Mouse (Mus musculus) cerebellum, adult 2 months (tissue): ENCODE data around the gene Kcnh1. TPM values are rescaled to one million over a fixed set of nuclear protein-coding genes. Genes with fewer than 3 reads are reported as not detected.

Experiments used
- DNase-seq, 2 experiments: peaks; one replicate each; pipeline ENCODE4 v3.0.0; 2021
- H3K27ac ChIP-seq: fragments of 200-500 bp; 2 replicates; pipeline ENCODE4 v1.5.1; 2012; ENCODE audit warnings: low read length, control low read depth, inconsistent platforms; ENCODE audit not compliant: insufficient read depth
- H3K27me3 ChIP-seq: fragments of 200-500 bp; 2 replicates; pipeline ENCODE4 v1.6.1; 2012; ENCODE audit warnings: inconsistent platforms, mild to moderate bottlenecking, low read length, moderate library complexity; ENCODE audit not compliant: control insufficient read depth, insufficient read depth
- H3K4me1 ChIP-seq: fragments of 200-500 bp; 2 replicates; pipeline ENCODE4 v1.6.1; 2011; ENCODE audit warnings: low read length; ENCODE audit not compliant: control insufficient read depth, insufficient read depth
- H3K4me3 ChIP-seq: fragments of 200-500 bp; replicated peaks from 2 replicates; pipeline ENCODE3; 2011; ENCODE audit warnings: mild to moderate bottlenecking, low read depth, low read length, control low read depth; ENCODE audit not compliant: insufficient read depth
- CTCF ChIP-seq: fragments of 200-500 bp; IDR thresholded peaks from 2 replicates; pipeline ENCODE4 v1.5.1; 2011; ENCODE audit warnings: low read depth, mild to moderate bottlenecking, control low read depth, low read length, moderate library complexity, borderline replicate concordance; ENCODE audit not compliant: insufficient read depth
- POLR2A ChIP-seq: fragments of 200-500 bp; IDR thresholded peaks from 2 replicates; pipeline ENCODE4 v1.6.1; 2011; ENCODE audit warnings: low read length, control low read depth, borderline replicate concordance; ENCODE audit not compliant: insufficient read depth
- WGBS: fragments of 180-500 bp; shearing (Covaris S2); methylation state at CpG from one replicate; pipeline ENCODE4 v1.1.7; 2018; 5-methylcytosine and 5-hydroxymethylcytosine counted together
- polyA plus RNA-seq: library from polyadenylated mRNA; depleted of rRNA; stranded (reverse); fragments of >200 nt; gene quantifications from 2 replicates; pipeline ENCODE4 v1.2.3, GENCODE M21; 2012

Kcnh1 gene
- polyA plus RNA-seq, 1 experiment = 18.6 TPM

DNA sequence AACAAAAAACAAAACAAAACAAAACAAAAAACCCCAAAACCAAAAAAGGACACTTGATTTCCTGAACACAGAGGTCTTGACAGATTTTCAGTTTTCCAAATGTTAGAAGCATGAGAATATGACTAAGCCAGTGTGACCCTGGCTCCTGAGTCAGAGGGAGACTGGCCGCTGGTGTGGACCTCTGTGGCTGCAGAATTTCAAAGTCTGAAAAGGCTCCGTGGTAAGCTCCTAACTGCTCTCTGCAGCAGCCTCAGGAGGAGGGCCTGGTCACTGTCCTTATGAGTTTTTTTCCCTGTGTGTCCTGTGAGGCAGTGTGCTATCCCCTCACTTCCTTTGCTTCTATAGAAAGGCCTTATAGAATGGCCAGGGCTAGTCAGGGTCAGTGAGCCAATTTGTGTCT, 29.6 kb downstream of the Kcnh1 start:
- WGBS = 68% methylated on average over 2 of the region's 2 CpGs
- H3K4me1 ChIP-seq = peaks cover 6% of the 10 kb centered on the region
- TF ChIP-seq POLR2A (no peak), CTCF (no peak)
- no peaks in the 10 kb centered on the region for H3K27me3 ChIP-seq
- no peak overlapping the region for H3K27ac ChIP-seq
- no peak for DNase-seq
- H3K4me3 ChIP-seq = no peak overlapping the region

- no peak overlapping the region for H3K27ac ChIP-seq
- 38% methylated on average over 4 of the region's 4 CpGs for WGBS
- H3K4me1 ChIP-seq = peaks cover 3% of the 10 kb centered on the region; the same call in 1 of the 2 replicates
- TF ChIP-seq CTCF = no peak
- TF ChIP-seq POLR2A = no peak
- no peak overlapping the region for H3K4me3 ChIP-seq
- DNase-seq = no peak
- no peaks in the 10 kb centered on the region for H3K27me3 ChIP-seq
Measured at GRCm38 (mm10) chr1:192224161-192224560, 33.6 kb downstream of the Kcnh1 start.

DNA sequence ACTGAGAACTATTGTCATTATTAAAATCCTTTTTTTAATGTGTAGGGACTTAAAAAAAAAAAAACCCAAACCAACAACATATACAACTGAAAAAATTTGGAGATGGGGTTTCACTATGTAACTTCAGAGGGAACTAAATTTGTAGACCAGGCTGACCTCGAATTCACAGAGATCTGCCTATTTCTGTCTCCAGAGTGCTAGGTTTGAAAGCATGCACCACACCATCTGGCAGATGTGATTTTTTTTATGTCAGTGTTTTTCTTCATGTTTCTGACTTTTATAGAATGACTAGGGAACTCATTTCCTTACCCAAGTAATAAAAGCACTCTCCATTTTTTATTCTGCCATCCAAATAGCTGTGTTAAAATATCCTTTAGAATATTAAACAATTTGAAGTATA, 42.1 kb downstream of the Kcnh1 start:
- Histone ChIP-seq H3K4me1 (no peaks in the 10 kb centered on the region; the same call in 1 of the 2 replicates), H3K4me3 (no peak overlapping the region), H3K27me3 (no peaks in the 10 kb centered on the region), H3K27ac (no peak overlapping the region)
- TF ChIP-seq POLR2A = no peak
- no peak for TF ChIP-seq CTCF
- no peak for DNase-seq
- 42% methylated on average over 1 of the region's 1 CpGs for WGBS

- no peak for DNase-seq
- WGBS = 73% methylated on average over 3 of the region's 3 CpGs
- TF ChIP-seq POLR2A (no peak), CTCF (no peak)
- no peaks in the 10 kb centered on the region for H3K27me3 ChIP-seq
- H3K27ac ChIP-seq = no peak overlapping the region
- no peaks in the 10 kb centered on the region for H3K4me1 ChIP-seq
- no peak overlapping the region for H3K4me3 ChIP-seq
Measured at GRCm38 (mm10) chr1:192246836-192247235, 56.3 kb downstream of the Kcnh1 start.

- H3K4me3 ChIP-seq = no peak overlapping the region
- no peaks in the 10 kb centered on the region for H3K27me3 ChIP-seq
- 95% methylated on average over 5 of the region's 5 CpGs for WGBS
- no peak overlapping the region for H3K27ac ChIP-seq
- TF ChIP-seq CTCF = no peak
- TF ChIP-seq POLR2A = no peak
- H3K4me1 ChIP-seq = no peaks in the 10 kb centered on the region
- no peak for DNase-seq
Measured at GRCm38 (mm10) chr1:192259146-192259545, 68.6 kb downstream of the Kcnh1 start.

- no peak overlapping the region for H3K27ac ChIP-seq
- TF ChIP-seq POLR2A = no peak
- no peak for TF ChIP-seq CTCF
- no peaks in the 10 kb centered on the region for H3K4me1 ChIP-seq
- no peaks in the 10 kb centered on the region for H3K27me3 ChIP-seq
- DNase-seq = no peak
- 81% methylated on average over 7 of the region's 7 CpGs for WGBS
- H3K4me3 ChIP-seq = no peak overlapping the region
Measured at GRCm38 (mm10) chr1:192259616-192260015, 69.0 kb downstream of the Kcnh1 start.

DNA sequence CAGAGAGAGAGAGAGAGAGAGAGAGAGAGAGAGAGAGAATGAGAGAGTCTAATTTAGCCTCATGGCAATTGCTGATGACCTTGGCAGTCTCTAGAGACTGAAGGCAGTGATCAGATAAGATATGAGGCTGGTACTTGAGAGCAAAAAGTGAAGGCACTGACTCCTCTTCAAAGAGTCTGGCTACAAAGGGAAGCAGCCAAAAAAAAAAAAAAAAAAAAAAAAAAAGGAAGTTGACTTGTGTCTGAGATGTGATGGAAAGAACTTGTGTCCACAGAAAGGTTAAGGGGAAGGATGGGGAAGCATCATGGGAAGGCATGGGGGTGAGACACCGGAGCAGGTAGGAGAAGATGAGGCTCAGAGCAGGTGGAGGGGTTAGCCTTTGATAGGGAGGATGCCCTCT, 75.1 kb downstream of the Kcnh1 start:
- DNase-seq = no peak
- H3K27me3 ChIP-seq = no peaks in the 10 kb centered on the region
- 91% methylated on average over 1 of the region's 1 CpGs for WGBS
- H3K4me3 ChIP-seq = no peak overlapping the region
- peaks cover 9% of the 10 kb centered on the region; the same call in 1 of the 2 replicates for H3K4me1 ChIP-seq
- TF ChIP-seq POLR2A = no peak
- TF ChIP-seq CTCF = no peak
- H3K27ac ChIP-seq = no peak overlapping the region

DNA sequence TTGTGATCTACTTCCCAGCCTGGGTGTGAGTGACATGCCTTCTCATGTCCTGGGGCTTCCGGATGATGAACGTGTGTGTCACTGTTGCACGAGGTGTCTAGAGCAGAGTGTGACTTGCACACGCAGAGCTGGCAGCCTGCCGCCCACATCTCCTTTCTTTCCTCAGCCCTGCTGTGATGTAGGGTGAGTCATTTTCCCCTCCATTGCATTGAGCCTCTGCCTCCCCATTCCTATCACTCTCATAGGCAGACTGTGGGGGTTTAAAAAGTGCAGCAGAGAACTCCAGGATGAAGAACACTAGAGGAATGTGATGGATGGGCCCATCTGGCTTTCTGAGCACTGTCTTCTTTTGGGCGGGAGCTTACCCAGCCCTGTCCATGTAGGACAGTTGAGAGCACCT, 76.4 kb downstream of the Kcnh1 start:
- 62% methylated on average over 6 of the region's 6 CpGs for WGBS
- no peak overlapping the region for H3K4me3 ChIP-seq
- DNase-seq = peak in 1 of 2 experiments; percentile 45
- no peak for TF ChIP-seq CTCF
- no peak for TF ChIP-seq POLR2A
- peaks cover 9% of the 10 kb centered on the region; the same call in 1 of the 2 replicates for H3K4me1 ChIP-seq
- H3K27me3 ChIP-seq = no peaks in the 10 kb centered on the region
- H3K27ac ChIP-seq = no peak overlapping the region

- WGBS = 86% methylated on average over 5 of the region's 5 CpGs
- Histone ChIP-seq H3K4me3 (no peak overlapping the region), H3K27me3 (no peaks in the 10 kb centered on the region), H3K27ac (no peak overlapping the region), H3K4me1 (peaks cover 9% of the 10 kb centered on the region; the same call in 1 of the 2 replicates)
- no peak for TF ChIP-seq CTCF
- DNase-seq = no peak
Measured at GRCm38 (mm10) chr1:192268878-192269277, 78.3 kb downstream of the Kcnh1 start.
